Mouse (Mus musculus) brain, adult 10 weeks (tissue): ENCODE results near the gene Pcdh7. TPM values are rescaled to one million over a fixed set of nuclear protein-coding genes. Genes with fewer than 3 reads are reported as not detected.

Source experiments
- polyA plus RNA-seq: library from polyadenylated mRNA; stranded (reverse); fragments of 350-450 nt; fragmentation: Illumina TruSeq; extraction: RNeasy Lipid Tissue Mini Kit (QIAGEN cat#74804); gene quantifications from one replicate; pipeline ENCODE4 v1.2.3, GENCODE M21; 2015; ENCODE audit warnings: low read depth, low replicate concordance

The Pcdh7 gene
- polyA plus RNA-seq = 56.6 TPM

DNA sequence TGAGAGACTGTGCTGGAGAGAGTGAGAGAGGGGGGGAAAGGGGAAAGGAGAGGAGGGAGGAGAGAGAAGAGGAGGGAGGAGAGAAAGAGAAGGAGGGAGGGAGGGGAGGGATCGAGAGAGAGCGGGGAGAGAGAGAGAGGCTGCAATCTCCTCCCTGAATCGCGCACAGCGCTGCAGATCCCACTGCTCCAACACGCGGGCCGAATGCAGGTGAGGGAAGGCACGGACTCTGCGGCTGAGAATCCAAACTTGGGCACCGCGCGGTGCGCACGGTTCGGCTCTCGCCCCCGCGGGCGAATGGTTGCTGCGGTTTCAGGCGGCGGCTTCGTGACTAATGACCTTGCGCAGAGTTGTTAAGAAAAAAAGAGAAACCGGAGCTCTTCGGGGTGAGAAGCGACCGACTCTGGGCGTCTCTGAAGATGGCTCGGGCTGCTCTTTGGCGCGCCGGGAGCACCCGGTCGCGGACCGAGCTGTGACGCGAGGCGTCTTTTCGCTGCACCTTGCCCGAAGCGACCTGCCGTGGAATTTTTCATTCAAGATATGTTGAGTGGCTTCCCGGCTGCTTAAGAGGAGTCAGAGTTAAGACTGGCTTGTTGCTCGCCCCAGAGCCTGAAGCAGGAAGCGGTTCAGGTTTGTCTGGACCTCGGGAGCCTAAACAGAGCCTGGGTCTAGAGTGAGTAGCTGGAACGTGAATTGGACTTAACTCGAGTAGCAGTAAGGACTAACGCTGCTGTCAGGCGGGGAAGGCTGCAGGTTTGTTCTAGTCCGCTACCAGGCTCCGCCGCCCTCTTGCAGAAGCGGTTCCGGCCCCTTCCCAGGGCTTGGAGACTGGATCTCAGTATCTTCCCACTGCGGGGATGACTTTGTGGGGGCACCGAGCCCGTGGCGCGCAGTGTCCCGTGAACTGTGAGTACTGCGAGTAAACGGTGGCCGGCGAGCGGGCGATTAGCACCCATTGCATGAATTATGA, at the start of gene Pcdh7:
Gene Pcdh7, plus strand, starts transcription at position 62 of the 970 bp plus-strand sequence.

